Mouse (Mus musculus) left cerebral cortex, adult 18-20 months (tissue): Measurements from ENCODE around the gene Slc24a5. TPM values are rescaled to one million over a fixed set of nuclear protein-coding genes. Genes with fewer than 3 reads are reported as not detected.

ENCODE experiments used
- DNase-seq, 2 experiments: peaks; one replicate each; pipeline ENCODE4 v3.0.0; 2021 to 2022; ENCODE audit warnings: low spot score in 2 of 2, mixed read lengths in 1 of 2
- total RNA-seq, 2 experiments: library from RNA; stranded (reverse); gene quantifications; 2 replicates each; pipeline ENCODE4 v1.2.3; 2021

The Slc24a5 gene
- total RNA-seq, 2 experiments from 2014 or later = 0.42 to 0.49 TPM

DNA sequence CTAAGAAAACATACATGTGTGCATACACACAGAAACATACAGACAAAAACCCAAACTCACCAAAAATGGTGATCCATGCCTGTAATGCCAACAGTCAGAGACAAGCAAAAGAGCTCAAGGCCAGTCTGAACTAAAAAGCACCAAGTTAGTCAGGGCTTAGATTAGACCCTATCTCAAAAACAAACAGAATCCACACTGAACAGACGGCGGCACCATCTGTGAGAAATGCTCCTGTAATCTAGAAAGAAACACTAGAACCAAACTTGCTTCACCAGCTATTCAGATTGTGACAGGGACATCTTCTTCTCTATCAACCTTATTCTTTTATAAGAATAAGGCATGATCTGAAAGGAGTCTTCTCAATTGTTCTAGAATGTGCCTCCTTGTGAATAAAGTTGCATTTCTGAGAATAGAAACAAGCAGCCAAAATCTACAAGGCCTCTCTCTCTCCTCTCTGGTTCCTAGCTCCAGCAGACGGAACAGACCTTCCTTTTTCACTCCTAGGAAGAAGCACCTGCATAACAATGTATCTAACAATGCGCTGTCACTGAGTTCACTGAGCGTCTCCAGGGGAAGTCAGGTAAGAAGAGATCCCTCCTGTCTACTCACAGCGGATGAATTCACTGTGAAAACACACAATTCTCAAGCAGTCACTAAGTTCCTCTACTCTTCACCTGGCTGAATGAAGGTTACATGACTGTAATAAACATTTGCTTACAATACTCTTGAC is 51.6 kb downstream of the Slc24a5 start:
- DNase-seq = peak; percentile 14 to 44

DNA sequence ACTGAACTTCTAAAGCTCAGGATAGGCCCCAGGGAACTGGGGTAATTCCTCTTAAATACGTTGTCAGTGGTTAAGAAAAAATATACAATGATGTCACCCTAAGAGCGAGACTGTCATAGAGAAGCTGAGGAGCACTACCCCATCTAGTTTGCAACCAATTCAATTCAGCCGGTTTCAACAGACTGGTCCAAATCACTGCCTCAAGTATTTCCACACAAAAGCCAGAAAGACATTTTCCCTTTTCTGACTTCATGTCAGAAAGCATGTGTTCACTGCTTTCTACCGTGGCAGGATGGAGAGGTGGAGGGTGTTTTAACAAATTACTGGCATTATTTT is 54.3 kb downstream of the Slc24a5 start:
- no peak for DNase-seq

DNA sequence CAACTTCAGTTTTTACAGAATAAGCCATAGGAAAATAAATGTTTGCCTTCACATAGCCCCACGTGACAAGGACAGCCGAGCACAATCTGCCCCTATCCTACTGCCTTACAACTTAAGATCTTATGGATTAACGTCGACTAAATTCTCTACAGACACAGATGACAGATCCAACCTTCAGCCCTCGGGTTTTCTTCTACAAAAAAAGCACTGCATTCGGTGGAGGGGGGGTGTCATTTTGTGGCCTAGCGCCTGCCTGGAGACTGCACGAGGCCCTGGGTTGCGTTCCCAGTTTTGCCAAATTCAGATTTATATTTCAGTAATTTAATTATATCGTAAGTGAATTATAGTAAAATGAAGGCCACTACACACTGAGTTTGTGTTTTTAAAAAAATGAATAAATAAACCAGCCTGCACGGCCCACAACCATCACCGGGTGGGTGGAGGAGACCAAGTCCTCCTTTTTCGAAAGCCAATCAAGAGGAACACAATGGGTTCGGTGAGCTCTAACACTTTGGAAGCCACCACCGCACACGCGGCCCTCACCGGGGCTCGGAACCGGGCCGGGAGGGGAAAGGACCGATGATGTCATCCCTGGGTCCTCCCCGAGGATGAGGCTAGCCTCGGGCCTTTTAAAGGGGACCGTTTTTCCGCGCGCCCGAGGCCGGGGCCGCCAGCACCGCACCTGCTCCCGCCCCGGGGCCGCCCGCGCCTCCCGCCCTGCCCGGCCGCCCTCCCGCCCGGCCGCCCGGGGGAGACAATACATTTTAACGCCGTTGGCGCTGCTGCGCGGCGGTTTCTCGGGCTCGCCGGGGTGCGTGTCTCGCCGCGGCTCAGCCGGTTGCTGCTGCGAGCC is 54.9 kb downstream of the Slc24a5 start:
- DNase-seq = peak; percentile 42 to 43

DNA sequence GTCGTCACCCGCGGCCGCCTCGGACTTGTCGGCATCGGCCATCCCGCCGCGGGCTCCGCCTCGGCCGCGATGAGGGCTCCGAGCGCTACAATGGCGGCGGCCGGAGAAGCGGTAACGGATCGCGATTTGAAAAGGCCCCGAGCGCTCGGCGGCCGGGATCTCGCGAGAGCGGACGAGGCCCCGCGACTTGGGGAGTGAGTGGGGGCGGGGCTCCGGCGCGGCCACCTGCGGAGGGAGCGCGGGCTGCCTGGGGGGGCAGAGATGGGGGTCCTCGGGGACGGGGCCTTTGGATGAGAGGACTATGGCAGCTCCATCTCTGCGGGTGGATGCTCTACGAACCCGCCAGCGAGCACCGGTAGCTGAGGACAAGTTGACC is 55.5 kb downstream of the Slc24a5 start, which contains the start of gene Myef2:
Gene Myef2, minus strand, starts transcription at position 185 of the 376 bp plus-strand sequence.
- peak; percentile 79 to 82 for DNase-seq

DNA sequence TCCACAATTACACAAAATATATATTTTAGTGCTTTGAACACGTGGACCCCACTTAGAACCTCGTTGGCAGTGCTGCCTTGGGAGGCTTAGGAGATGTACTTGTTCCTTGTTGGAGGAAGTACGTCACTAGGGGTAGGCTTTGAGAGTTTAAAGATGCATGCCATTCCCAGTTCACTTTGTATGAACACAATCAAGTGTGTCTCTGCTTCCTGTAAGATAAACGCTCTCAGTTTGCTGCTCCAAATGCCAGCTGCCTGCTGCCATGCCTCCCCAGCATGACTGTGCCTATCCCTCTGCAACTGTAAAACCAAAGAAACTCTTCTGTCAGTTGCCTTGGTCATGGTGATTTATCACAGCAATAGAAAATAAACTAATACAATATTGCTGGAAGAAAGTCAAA is 57.9 kb downstream of the Slc24a5 start:
- no peak for DNase-seq

DNA sequence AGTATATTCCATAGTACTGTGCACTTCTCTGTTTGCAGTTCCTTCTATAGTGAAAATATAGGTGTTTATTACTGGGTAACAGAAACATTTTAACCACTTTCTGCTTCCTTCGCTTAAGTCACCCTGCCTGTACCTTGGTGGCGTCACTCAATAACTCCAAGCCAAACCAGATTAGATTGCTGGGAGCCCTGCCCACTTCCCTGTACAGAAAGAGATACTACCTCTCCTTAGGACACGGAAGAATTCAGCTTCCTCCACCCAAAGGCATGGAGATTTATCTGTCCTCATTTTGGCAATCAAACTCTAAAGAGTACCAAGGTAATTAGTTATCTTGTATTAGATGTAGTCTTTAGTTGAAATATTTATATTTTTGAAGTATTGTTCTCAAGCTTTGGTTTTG is 58.9 kb downstream of the Slc24a5 start:
- DNase-seq = no peak

DNA sequence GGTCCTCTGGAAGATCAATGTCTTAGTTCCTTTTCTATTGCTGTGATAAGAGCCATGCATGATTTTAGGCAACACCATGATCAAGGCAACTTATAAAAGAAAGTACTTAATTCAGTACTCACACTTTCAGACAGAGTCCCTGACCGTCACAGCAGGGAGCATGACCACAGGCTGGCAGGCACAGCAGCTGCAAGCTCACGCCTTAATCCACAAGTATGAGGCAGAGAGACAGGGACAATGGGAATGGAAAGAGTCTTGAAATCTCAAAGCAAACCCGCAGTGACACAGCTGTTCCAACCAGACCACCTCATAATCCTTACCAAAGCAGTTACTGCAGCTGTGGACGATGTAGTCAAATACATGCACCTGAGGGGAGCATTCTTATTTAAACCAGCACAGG is 66.2 kb downstream of the Slc24a5 start:
- DNase-seq = no peak

DNA sequence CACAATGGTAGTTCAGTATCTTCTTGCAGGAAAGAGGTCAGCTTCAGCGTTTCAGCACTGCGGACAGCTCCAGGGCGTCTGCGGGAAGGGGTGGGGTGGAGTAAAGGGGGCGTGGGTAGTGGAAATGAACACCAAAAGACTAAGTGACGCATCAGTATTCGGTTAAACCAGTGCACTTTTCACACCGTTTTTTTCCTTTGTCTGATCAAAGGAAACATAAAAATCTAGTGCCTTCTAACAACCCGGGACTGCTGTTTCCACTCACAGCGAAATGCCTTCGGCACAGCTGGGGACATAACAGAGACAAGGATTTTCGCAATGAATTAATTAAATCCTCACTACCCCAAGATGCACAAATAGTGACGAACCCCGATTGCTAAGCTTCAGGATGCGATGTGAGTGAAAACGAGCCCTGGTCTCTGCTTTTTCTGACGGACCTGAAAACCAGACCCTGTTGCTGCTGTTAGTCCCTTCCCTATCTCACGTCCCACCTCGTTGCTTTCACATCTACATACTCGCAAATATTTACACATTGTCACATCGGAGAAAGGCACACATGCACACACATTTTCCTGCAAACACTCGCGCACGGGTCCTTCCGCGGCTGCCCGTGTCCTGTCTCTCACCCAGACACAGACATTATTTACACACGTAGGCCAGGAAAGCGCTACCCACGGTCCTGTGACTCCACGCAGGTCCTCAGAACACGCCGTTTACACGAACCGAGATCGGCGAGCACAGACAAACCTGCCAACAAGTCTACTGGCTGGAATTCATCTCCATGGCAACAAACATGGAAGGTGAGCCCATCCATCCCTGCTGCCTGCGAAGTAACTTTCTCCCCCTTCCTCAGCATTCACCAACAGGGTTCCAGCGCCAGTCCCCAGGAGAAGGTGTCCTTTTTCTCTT is 68.2 kb downstream of the Slc24a5 start, which contains the start of gene Ctxn2:
Gene Ctxn2, plus strand, starts transcription at position 790 of the 909 bp plus-strand sequence.
- DNase-seq = peak; percentile 46 to 53

DNA sequence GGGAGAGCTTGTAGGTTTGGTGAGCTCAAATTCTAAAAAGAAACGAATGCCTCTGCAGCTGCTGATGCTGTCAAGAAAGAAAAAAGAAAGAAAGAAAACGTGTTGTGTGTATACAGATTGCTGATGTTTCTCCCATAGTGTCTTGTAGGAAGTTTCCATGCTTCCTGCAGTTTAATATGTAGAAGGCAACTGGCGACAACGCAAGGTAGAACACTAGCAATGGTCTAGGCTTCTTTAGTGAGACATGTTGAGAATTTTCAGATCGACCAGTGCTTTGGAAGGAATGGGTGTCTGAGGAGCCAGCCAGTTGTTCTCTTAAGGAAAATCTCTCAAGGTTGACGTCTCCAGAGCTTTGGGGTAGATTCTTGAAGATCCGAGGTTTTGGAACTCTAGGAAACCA is 68.9 kb downstream of the Slc24a5 start:
- DNase-seq = no peak

Other genes with a start within 250 kb of the Slc24a5 start
- gene Myef2, start 55.5 kb downstream of the Slc24a5 start, total RNA-seq = 10 to 100 TPM; 81.9 to 90.5 TPM
- 10 to 100 TPM in 1 of 2 experiments, 1 to 10 TPM in 1; 10.0 to 13.8 TPM for gene Ctxn2, start 68.6 kb downstream of the Slc24a5 start, total RNA-seq
- gene Slc12a1, start 84.4 kb downstream of the Slc24a5 start, total RNA-seq = under 1 TPM in 1 of 2 experiments, not detected in 1; 0.09 TPM
- gene Dut, start 179.1 kb downstream of the Slc24a5 start, total RNA-seq = 10 to 100 TPM; 24.5 to 26.9 TPM